In genomic region chr10:26280009-26280408, GRCm38 (mm10) we compare ENCODE assay signal across 19 mouse cellular contexts. TPM values are rescaled to one million over a fixed set of nuclear protein-coding genes. Genes with fewer than 3 reads are reported as not detected.
DNase-seq lines count a peak whose midpoint lies in the region; ATAC-seq lines count a peak whose summit lies in the region.
"Had no signal": no experiment of that assay in that cellular context is flagged by ENCODE, and none has a peak within 500 bp of the region (broad histone marks: within the 10 kb centered on the region; RNA-seq: fewer than 3 reads in every experiment).

No protein-coding gene starts in this region.

- 0 out of 2 replicates have a peak, but pooled peaks have one; percentile 19 for ATAC-seq in forebrain, embryonic 13.5 days
- no peak; the same call in 1 of the 2 replicates for ATAC-seq in forebrain, embryonic 14.5 days
- ATAC-seq in limb, embryonic 11.5 days (ENCODE audit: insufficient number of reproducible peaks, low FRiP score, low TSS enrichment, low read depth) = no peak
- ATAC-seq in limb, embryonic 13.5 days (ENCODE audit: low FRiP score, low read depth) = peak; percentile 48; the same call in 1 of the 2 replicates
- no peak for ATAC-seq in heart, embryonic 11.5 days (replicated peaks; ENCODE audit: insufficient number of reproducible peaks, low FRiP score, low TSS enrichment)
- ATAC-seq: activated CD4-positive, CD25-positive, alpha-beta regulatory T cell, adult 4 months had no signal

- H3K9ac ChIP-seq in forebrain, embryonic 13.5 days = no peak overlapping the region
- no peak overlapping the region for H3K9ac ChIP-seq in forebrain, embryonic 14.5 days (ENCODE audit: low read length)
- no peak overlapping the region for H3K9ac ChIP-seq in limb, embryonic 11.5 days (ENCODE audit: low read length)
- H3K9ac ChIP-seq in limb, embryonic 13.5 days = no peak overlapping the region
- H3K9ac ChIP-seq in heart, embryonic 11.5 days (ENCODE audit: low read depth, low read length) = no peak overlapping the region
- H3K9ac ChIP-seq: hindbrain, embryonic 15.5 days had no signal

- no peaks in the 10 kb centered on the region for H3K9me3 ChIP-seq in forebrain, embryonic 13.5 days (replicated peaks)
- H3K9me3 ChIP-seq in forebrain, embryonic 14.5 days (replicated peaks; ENCODE audit: control insufficient read depth, low read length) = no peaks in the 10 kb centered on the region
- no peaks in the 10 kb centered on the region for H3K9me3 ChIP-seq in limb, embryonic 11.5 days (ENCODE audit: control insufficient read depth, low read length)
- no peaks in the 10 kb centered on the region for H3K9me3 ChIP-seq in limb, embryonic 10.5 days (replicated peaks)
- H3K9me3 ChIP-seq in limb, embryonic 13.5 days = no peaks in the 10 kb centered on the region
- no peaks in the 10 kb centered on the region for H3K9me3 ChIP-seq in heart, embryonic 11.5 days (replicated peaks; ENCODE audit: control insufficient read depth, low read length)
- H3K9me3 ChIP-seq: hindbrain, embryonic 15.5 days had no signal

- H3K4me1 ChIP-seq in forebrain, embryonic 13.5 days = no peaks in the 10 kb centered on the region
- no peaks in the 10 kb centered on the region for H3K4me1 ChIP-seq in forebrain, embryonic 14.5 days (ENCODE audit: control insufficient read depth, insufficient read depth, low read length)
- no peaks in the 10 kb centered on the region for H3K4me1 ChIP-seq in limb, embryonic 11.5 days (ENCODE audit: control insufficient read depth, insufficient read depth, low read length)
- H3K4me1 ChIP-seq in limb, embryonic 10.5 days = no peaks in the 10 kb centered on the region
- H3K4me1 ChIP-seq in limb, embryonic 13.5 days = peaks cover 6% of the 10 kb centered on the region; the same call in 1 of the 2 replicates
- no peaks in the 10 kb centered on the region for H3K4me1 ChIP-seq in heart, embryonic 11.5 days (ENCODE audit: control insufficient read depth, insufficient read depth, low read length)
- H3K4me1 ChIP-seq: hindbrain, embryonic 15.5 days had no signal

- 56% methylated on average over 8 of the region's 8 CpGs for WGBS in forebrain, embryonic 13.5 days
- 53% methylated on average over 8 of the region's 8 CpGs for WGBS in forebrain, embryonic 14.5 days
- 68% methylated on average over 8 of the region's 8 CpGs for WGBS in limb, embryonic 11.5 days
- WGBS in limb, embryonic 10.5 days = 69% methylated on average over 8 of the region's 8 CpGs
- WGBS in limb, embryonic 13.5 days = 71% methylated on average over 8 of the region's 8 CpGs
- 59% methylated on average over 8 of the region's 8 CpGs for WGBS in heart, embryonic 11.5 days (ENCODE audit: insufficient replicate concordance)

- peaks cover 49% of the 10 kb centered on the region for H3K36me3 ChIP-seq in forebrain, embryonic 13.5 days (ENCODE audit: poor library complexity, severe bottlenecking)
- peaks cover 48% of the 10 kb centered on the region for H3K36me3 ChIP-seq in forebrain, embryonic 14.5 days (ENCODE audit: control insufficient read depth, insufficient read depth, low read length)
- H3K36me3 ChIP-seq in limb, embryonic 11.5 days (ENCODE audit: control insufficient read depth, insufficient read depth, low read length) = peaks cover 6% of the 10 kb centered on the region; the same call in 1 of the 2 replicates
- peaks cover 88% of the 10 kb centered on the region for H3K36me3 ChIP-seq in limb, embryonic 10.5 days
- peaks cover 59% of the 10 kb centered on the region for H3K36me3 ChIP-seq in limb, embryonic 13.5 days
- peaks cover 3% of the 10 kb centered on the region; the same call in 1 of the 2 replicates for H3K36me3 ChIP-seq in heart, embryonic 11.5 days (ENCODE audit: control insufficient read depth, insufficient read depth, low read length)

- DNase-seq in forebrain, embryonic 14.5 days (ENCODE audit: low spot score) = no peak
- DNase-seq in limb, embryonic 11.5 days (ENCODE audit: low spot score) = peak; percentile 23
- DNase-seq in limb, embryonic 10.5 days (ENCODE audit: low spot score) = no peak
- peak; percentile 19 to 27 for DNase-seq in cerebellum, postnatal 25 days
- no peak for DNase-seq in layer of hippocampus, adult 9-10 months (ENCODE audit: low spot score)
- DNase-seq: heart, adult 2 months; heart, postnatal 10 days; kidney, postnatal 14 days; left cerebral cortex, postnatal 4 days; right cerebral cortex, postnatal 14 days; thymus, postnatal 14 days had no signal

- no peak overlapping the region for H3K4me3 ChIP-seq in forebrain, embryonic 13.5 days
- no peak overlapping the region for H3K4me3 ChIP-seq in forebrain, embryonic 14.5 days (ENCODE audit: low read depth, low read length)
- no peak overlapping the region for H3K4me3 ChIP-seq in limb, embryonic 11.5 days (ENCODE audit: low read depth, low read length)
- H3K4me3 ChIP-seq in limb, embryonic 10.5 days = no peak overlapping the region
- H3K4me3 ChIP-seq in limb, embryonic 13.5 days = no peak overlapping the region
- no peak overlapping the region for H3K4me3 ChIP-seq in heart, embryonic 11.5 days (ENCODE audit: low read depth, low read length)
- H3K4me3 ChIP-seq: heart, adult 2 months; hindbrain, embryonic 15.5 days; myocyte had no signal

- no peak overlapping the region for H3K4me2 ChIP-seq in forebrain, embryonic 13.5 days
- no peak overlapping the region for H3K4me2 ChIP-seq in forebrain, embryonic 14.5 days (ENCODE audit: low read length)
- no peak overlapping the region for H3K4me2 ChIP-seq in limb, embryonic 11.5 days (ENCODE audit: low read depth, severe bottlenecking)
- no peak overlapping the region for H3K4me2 ChIP-seq in limb, embryonic 13.5 days (replicated peaks)
- H3K4me2 ChIP-seq in heart, embryonic 11.5 days = no peak overlapping the region
- H3K4me2 ChIP-seq: hindbrain, embryonic 15.5 days had no signal

- no peak overlapping the region for H3K27ac ChIP-seq in forebrain, embryonic 13.5 days
- no peak overlapping the region for H3K27ac ChIP-seq in forebrain, embryonic 14.5 days (ENCODE audit: low read depth, low read length)
- no peak overlapping the region for H3K27ac ChIP-seq in limb, embryonic 11.5 days (replicated peaks; ENCODE audit: low read depth, low read length)
- H3K27ac ChIP-seq in limb, embryonic 10.5 days = no peak overlapping the region
- no peak overlapping the region for H3K27ac ChIP-seq in limb, embryonic 13.5 days
- no peak overlapping the region for H3K27ac ChIP-seq in heart, embryonic 11.5 days (ENCODE audit: low read depth, low read length)
- H3K27ac ChIP-seq: heart, adult 2 months; hindbrain, embryonic 15.5 days had no signal

- no peaks in the 10 kb centered on the region for H3K27me3 ChIP-seq in forebrain, embryonic 13.5 days
- H3K27me3 ChIP-seq in forebrain, embryonic 14.5 days (replicated peaks; ENCODE audit: control insufficient read depth, insufficient read depth, low read length) = no peaks in the 10 kb centered on the region
- no peaks in the 10 kb centered on the region for H3K27me3 ChIP-seq in limb, embryonic 11.5 days (ENCODE audit: control insufficient read depth, insufficient read depth, low read length)
- no peaks in the 10 kb centered on the region for H3K27me3 ChIP-seq in limb, embryonic 10.5 days (ENCODE audit: low read depth, poor library complexity, severe bottlenecking)
- H3K27me3 ChIP-seq in limb, embryonic 13.5 days = no peaks in the 10 kb centered on the region
- no peaks in the 10 kb centered on the region for H3K27me3 ChIP-seq in heart, embryonic 11.5 days (ENCODE audit: control insufficient read depth, insufficient read depth, low read length)
- H3K27me3 ChIP-seq: hindbrain, embryonic 15.5 days had no signal

RNA-seq across cellular contexts. Expression of gene Samd3, which starts 50.5 kb away (rescaled TPM):
- polyA plus RNA-seq in forebrain, embryonic 13.5 days (2015; fragmentation: Nextera tagmentation; extraction: Ambion mirVana) = 10.6 and 20.5 TPM in 2 replicates
- 6.7 and 10.5 TPM in 2 replicates for polyA plus RNA-seq in forebrain, embryonic 14.5 days (2014; fragmentation: Nextera tagmentation; extraction: Ambion mirVana)
- not detected in 2 replicates for polyA plus RNA-seq in limb, embryonic 11.5 days (2014; fragmentation: Nextera tagmentation; extraction: Ambion mirVana)
- 0.08 TPM in 1 of 2 replicates, not detected in the other for polyA plus RNA-seq in limb, embryonic 10.5 days (2016; fragmentation: Nextera tagmentation; extraction: Ambion mirVana)
- polyA plus RNA-seq in limb, embryonic 13.5 days (2015; fragmentation: Nextera tagmentation; extraction: Ambion mirVana) = not detected in 2 replicates
- polyA plus RNA-seq in heart, embryonic 11.5 days (2014; fragmentation: Nextera tagmentation; extraction: Ambion mirVana) = not detected in 2 replicates
- polyA plus RNA-seq: C2C12; liver, embryonic 16.5 days had no signal

Comparison
In these comparisons a context has a peak if more than half of its experiments do, and no peak if none do; other contexts are left out.
1. ATAC-seq: peak in forebrain, embryonic 13.5 days (single experiment) and limb, embryonic 13.5 days (single experiment); none in forebrain, embryonic 14.5 days (single experiment), limb, embryonic 11.5 days (single experiment) and heart, embryonic 11.5 days (single experiment).
2. DNase-seq: peak in limb, embryonic 11.5 days (single experiment) and cerebellum, postnatal 25 days (2 of 2); none in forebrain, embryonic 14.5 days (single experiment), limb, embryonic 10.5 days (single experiment) and layer of hippocampus, adult 9-10 months (single experiment).